Mouse (Mus musculus) skeletal muscle tissue, postnatal 0 days (tissue): Measurements from ENCODE around the gene Zfp207. TPM values are rescaled to one million over a fixed set of nuclear protein-coding genes. Genes with fewer than 3 reads are reported as not detected.

Experiments
- polyA plus RNA-seq: library from polyadenylated mRNA; unstranded; fragments of >200 nt; fragmentation: Nextera tagmentation; extraction: Ambion mirVana; gene quantifications from 2 replicates; pipeline ENCODE4 v1.2.1, GENCODE M21; 2015

The Zfp207 gene
- polyA plus RNA-seq: 98.9 and 101 TPM in 2 replicates

DNA sequence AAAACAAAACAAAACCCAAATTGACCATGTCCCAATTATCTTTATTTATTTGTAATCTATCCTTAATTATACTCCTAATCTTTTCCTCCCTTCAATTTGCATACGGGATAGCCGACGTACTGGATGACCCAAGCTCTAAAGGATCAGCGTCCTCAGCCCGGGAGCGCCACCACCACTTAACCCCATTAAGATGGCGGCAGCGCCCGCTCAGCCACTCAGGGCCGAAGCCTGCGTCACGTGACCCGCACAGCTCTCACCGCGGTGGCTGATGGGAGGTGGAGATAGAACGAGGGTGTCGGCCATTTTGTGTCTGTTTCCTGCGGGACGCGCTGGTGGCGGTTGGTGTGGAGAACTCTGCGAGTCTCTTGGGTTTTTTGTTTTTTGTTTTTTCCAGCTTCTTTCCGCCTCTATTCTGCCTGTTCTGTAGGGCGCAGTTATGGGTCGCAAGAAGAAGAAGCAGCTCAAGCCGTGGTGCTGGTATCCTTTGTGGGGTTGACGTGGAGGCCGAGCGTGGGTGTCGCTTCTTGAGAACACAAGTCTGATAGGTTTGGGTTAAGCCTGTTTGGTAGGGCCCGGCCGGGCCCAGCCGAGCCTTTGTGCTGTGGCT lies at the start of gene Zfp207:
Zfp207 (plus strand) TSS at position 261 of the 607 bp plus-strand sequence.

DNA sequence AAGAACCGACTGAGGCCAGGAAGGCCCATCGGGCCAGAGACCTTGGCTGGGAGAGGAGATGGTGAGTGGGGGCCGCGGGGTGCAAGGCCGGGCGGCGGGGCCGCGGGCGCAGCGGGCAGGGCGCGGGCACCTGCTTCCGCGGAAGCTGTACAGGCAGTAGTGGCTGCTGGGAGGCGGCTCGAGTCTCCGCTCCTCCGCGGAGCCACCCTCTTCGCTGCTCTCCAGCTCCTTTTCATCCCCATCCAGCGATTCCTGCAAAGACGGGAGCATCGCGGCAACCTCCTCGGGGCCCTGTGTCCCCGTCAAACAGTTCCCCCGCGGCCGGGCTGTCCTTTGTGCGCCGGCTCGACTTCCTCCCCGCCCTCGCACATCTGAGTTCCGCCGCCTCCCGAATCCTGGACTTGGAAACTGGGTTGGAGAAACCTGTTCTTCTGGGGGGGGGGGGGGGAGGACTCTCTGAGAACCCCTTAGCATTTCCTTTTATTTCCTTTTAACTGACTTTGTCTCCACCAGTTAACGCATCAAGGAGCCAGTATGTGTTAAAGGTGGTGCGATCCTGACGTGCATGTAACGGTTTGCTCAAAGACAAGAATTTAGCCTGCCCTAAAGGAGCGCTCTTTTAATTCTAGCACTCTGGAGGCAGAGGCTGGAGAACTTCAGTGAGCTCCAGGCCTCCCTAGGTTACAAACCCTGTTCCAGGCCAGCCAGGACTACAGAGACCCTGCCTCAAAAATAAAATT lies 5.2 kb upstream of the Zfp207 start, which contains the start of gene 5730455P16Rik:
5730455P16Rik (minus strand) TSS at position 323 of the 740 bp plus-strand sequence.

DNA sequence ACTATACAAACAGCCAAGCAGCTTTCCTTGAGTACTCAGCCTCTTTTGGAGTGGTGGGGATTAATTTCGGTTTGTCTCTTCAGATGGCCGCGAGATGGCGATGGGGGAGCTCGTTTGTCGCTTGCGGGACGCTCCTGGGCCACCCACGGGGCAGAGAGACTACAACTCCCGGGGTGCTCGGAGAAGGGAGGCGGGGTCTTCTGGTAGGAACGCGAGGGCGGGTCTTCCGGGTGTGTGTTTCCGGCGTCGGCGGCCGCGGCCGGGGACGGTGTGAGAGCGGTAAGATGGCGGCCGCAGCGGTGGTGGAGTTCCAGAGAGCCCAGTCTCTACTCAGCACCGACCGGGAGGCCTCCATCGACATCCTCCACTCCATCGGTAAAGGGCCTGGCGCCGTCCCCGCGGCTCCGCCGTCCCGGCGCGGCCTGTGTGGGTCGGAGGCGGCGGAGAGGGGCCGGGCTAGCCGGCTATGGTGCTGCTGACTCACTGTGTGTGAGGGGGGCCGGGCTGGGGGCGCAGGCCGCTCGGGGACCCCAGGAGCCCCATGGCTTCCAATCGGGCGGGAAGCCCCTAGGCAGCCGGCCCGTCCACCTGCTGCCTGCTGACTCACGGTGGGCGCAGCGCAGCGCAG lies 45.4 kb downstream of the Zfp207 start, which contains the start of gene Psmd11:
Psmd11 (plus strand) TSS at position 235 of the 628 bp plus-strand sequence.

Other genes starting within 250 kb of the Zfp207 start
- gene Tefm, start 241.1 kb upstream of the Zfp207 start, polyA plus RNA-seq: 41.1 and 45.3 TPM in 2 replicates
- gene Adap2, start 229.2 kb upstream of the Zfp207 start, polyA plus RNA-seq: 3.2 and 3.3 TPM in 2 replicates
- 5.8 and 6.5 TPM in 2 replicates for gene Rnf135, start 199.4 kb upstream of the Zfp207 start, polyA plus RNA-seq
- gene Rhot1, start 174.3 kb upstream of the Zfp207 start, polyA plus RNA-seq: 39.6 and 41.7 TPM in 2 replicates
- gene Rhbdl3, start 82.4 kb upstream of the Zfp207 start, polyA plus RNA-seq: 2.6 and 2.7 TPM in 2 replicates
- 22.9 and 24.2 TPM in 2 replicates for gene 5730455P16Rik, start 5.2 kb upstream of the Zfp207 start, polyA plus RNA-seq
- 229 and 236 TPM in 2 replicates for gene Psmd11, start 45.3 kb downstream of the Zfp207 start, polyA plus RNA-seq
- gene Cdk5r1, start 93.7 kb downstream of the Zfp207 start, polyA plus RNA-seq: 4.5 and 4.6 TPM in 2 replicates